Mouse (Mus musculus) kidney, adult 2 months (tissue): ENCODE measurements at regions not wholly inside any gene's neighbourhood (a gene's known extent, or its start where the extent isn't known, plus 50 kb on each side); places are given as distances from the start of the nearest gene placed in this dataset.

Experiments
- DNase-seq: peaks from one replicate; pipeline ENCODE4 v3.0.0; 2021
- H3K27ac ChIP-seq: fragments of 200-500 bp; 2 replicates; pipeline ENCODE4 v1.5.1; 2012; ENCODE audit warnings: low read depth, low read length, control low read depth, inconsistent platforms; ENCODE audit not compliant: insufficient read depth
- H3K27me3 ChIP-seq: fragments of 200-500 bp; replicated peaks from 2 replicates; pipeline ENCODE4 v1.6.1; 2012; ENCODE audit warnings: mild to moderate bottlenecking, moderate library complexity, low read length, inconsistent platforms; ENCODE audit not compliant: control insufficient read depth, insufficient read depth
- H3K36me3 ChIP-seq: fragments of 200-500 bp; 2 replicates; pipeline ENCODE4 v1.6.1; 2012; ENCODE audit warnings: mild to moderate bottlenecking, moderate library complexity, low read length, inconsistent platforms; ENCODE audit not compliant: control insufficient read depth, insufficient read depth
- H3K4me1 ChIP-seq: fragments of 200-500 bp; 2 replicates; pipeline ENCODE4 v1.6.1; 2011; ENCODE audit warnings: low read length; ENCODE audit not compliant: control insufficient read depth, insufficient read depth
- H3K4me3 ChIP-seq: fragments of 200-500 bp; 2 replicates; pipeline ENCODE4 v1.5.1; 2011; ENCODE audit warnings: mild to moderate bottlenecking, low read depth, low read length, control low read depth; ENCODE audit not compliant: insufficient read depth
- CTCF ChIP-seq: fragments of 200-500 bp; conservative IDR thresholded peaks from 2 replicates; pipeline ENCODE4 v1.5.1; 2011; ENCODE audit warnings: low read depth, mild to moderate bottlenecking, control low read depth, low read length, moderate library complexity, mixed read lengths; ENCODE audit not compliant: insufficient read depth, insufficient read length
- POLR2A ChIP-seq: fragments of 200-500 bp; IDR thresholded peaks from one replicate; pipeline ENCODE4 v1.6.1; 2011; ENCODE audit warnings: low read depth, low read length, control low read depth
- WGBS: fragments of 180-500 bp; shearing (Covaris S2); methylation state at CpG from one replicate; pipeline ENCODE4 v1.1.7; 2018; 5-methylcytosine and 5-hydroxymethylcytosine counted together

GRCm38 (mm10) chr7:129966771-129967170 lies 375.1 kb downstream of the Wdr11 start:
- Histone ChIP-seq H3K27ac (no peak overlapping the region), H3K4me3 (no peak overlapping the region), H3K4me1 (no peaks in the 10 kb centered on the region), H3K27me3 (no peaks in the 10 kb centered on the region), H3K36me3 (no peaks in the 10 kb centered on the region)
- no peak for DNase-seq
- TF ChIP-seq POLR2A (no peak), CTCF (no peak)
- WGBS: 94% methylated on average over 2 of the region's 2 CpGs

- 90% methylated on average over 1 of the region's 1 CpGs for WGBS
- H3K36me3 ChIP-seq: no peaks in the 10 kb centered on the region
- no peak for DNase-seq
- H3K27me3 ChIP-seq: no peaks in the 10 kb centered on the region
- H3K4me3 ChIP-seq: no peak overlapping the region
- H3K4me1 ChIP-seq: no peaks in the 10 kb centered on the region
- no peak overlapping the region for H3K27ac ChIP-seq
- TF ChIP-seq POLR2A (no peak), CTCF (no peak)
These were observed 378.5 kb downstream of the Wdr11 start for GRCm38 (mm10) chr7:129970201-129970600.

GRCm38 (mm10) chr7:129974206-129974605 lies 382.5 kb downstream of the Wdr11 start:
- no peaks in the 10 kb centered on the region for H3K27me3 ChIP-seq
- H3K27ac ChIP-seq: no peak overlapping the region
- TF ChIP-seq POLR2A (no peak), CTCF (no peak)
- no peak overlapping the region for H3K4me3 ChIP-seq
- no peaks in the 10 kb centered on the region for H3K4me1 ChIP-seq
- WGBS: 85% methylated on average over 9 of the region's 9 CpGs
- H3K36me3 ChIP-seq: no peaks in the 10 kb centered on the region
- DNase-seq: no peak

GRCm38 (mm10) chr7:129974837-129975236 lies 383.2 kb downstream of the Wdr11 start:
- Histone ChIP-seq H3K27ac (no peak overlapping the region), H3K36me3 (no peaks in the 10 kb centered on the region), H3K4me1 (no peaks in the 10 kb centered on the region), H3K4me3 (no peak overlapping the region), H3K27me3 (no peaks in the 10 kb centered on the region)
- DNase-seq: no peak
- WGBS: 73% methylated on average over 11 of the region's 11 CpGs
- TF ChIP-seq POLR2A: no peak
- no peak for TF ChIP-seq CTCF

GRCm38 (mm10) chr7:129975781-129976514 lies 384.3 kb downstream of the Wdr11 start:
- Histone ChIP-seq H3K27me3 (no peaks in the 10 kb centered on the region), H3K4me1 (no peaks in the 10 kb centered on the region), H3K4me3 (no peak overlapping the region), H3K27ac (no peak overlapping the region), H3K36me3 (no peaks in the 10 kb centered on the region)
- TF ChIP-seq CTCF (no peak), POLR2A (no peak)
- no peak for DNase-seq
- WGBS: 87% methylated on average over 21 of the region's 21 CpGs

- 72% methylated on average over 5 of the region's 5 CpGs for WGBS
- TF ChIP-seq CTCF (no peak), POLR2A (no peak)
- no peaks in the 10 kb centered on the region for H3K27me3 ChIP-seq
- no peaks in the 10 kb centered on the region for H3K4me1 ChIP-seq
- no peak overlapping the region for H3K27ac ChIP-seq
- no peaks in the 10 kb centered on the region for H3K36me3 ChIP-seq
- no peak for DNase-seq
- no peak overlapping the region for H3K4me3 ChIP-seq
These were observed 386.9 kb downstream of the Wdr11 start for GRCm38 (mm10) chr7:129978576-129978975.

- no peak overlapping the region for H3K27ac ChIP-seq
- no peak overlapping the region for H3K4me3 ChIP-seq
- H3K4me1 ChIP-seq: no peaks in the 10 kb centered on the region
- TF ChIP-seq POLR2A (no peak), CTCF (no peak)
- WGBS: 77% methylated on average over 6 of the region's 6 CpGs
- no peaks in the 10 kb centered on the region for H3K36me3 ChIP-seq
- no peaks in the 10 kb centered on the region for H3K27me3 ChIP-seq
- DNase-seq: no peak
These were observed 387.7 kb downstream of the Wdr11 start for GRCm38 (mm10) chr7:129979337-129979736.

GRCm38 (mm10) chr7:129980501-129980900 lies 388.8 kb downstream of the Wdr11 start:
- H3K36me3 ChIP-seq: no peaks in the 10 kb centered on the region
- H3K4me1 ChIP-seq: no peaks in the 10 kb centered on the region
- no peak for TF ChIP-seq CTCF
- TF ChIP-seq POLR2A: no peak
- no peak overlapping the region for H3K27ac ChIP-seq
- no peak overlapping the region for H3K4me3 ChIP-seq
- no peak for DNase-seq
- no peaks in the 10 kb centered on the region for H3K27me3 ChIP-seq
- 67% methylated on average over 1 of the region's 1 CpGs for whole genome bisulfite sequencing
